In the genomic region with DNA sequence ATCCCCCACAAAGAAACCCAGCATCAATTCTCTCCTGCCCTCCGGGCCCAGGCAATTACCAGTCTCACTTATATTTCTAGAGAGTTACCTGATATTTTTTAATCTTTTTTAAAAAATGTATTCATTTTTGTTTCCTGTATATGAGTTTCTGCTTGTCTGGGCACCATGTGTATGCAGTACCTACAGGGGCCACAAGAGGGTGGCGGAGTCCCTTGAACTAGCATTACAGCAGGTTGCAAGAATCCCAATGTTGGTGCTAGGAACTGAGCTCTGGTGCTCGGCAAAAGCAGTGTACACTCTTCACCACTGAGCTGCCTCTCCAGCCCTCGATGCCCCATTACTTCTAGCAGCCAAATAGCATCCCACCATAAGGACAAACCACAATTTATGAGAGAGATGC, we compare ENCODE assay signal across 12 mouse cellular contexts. TPM values are rescaled to one million over a fixed set of nuclear protein-coding genes. Genes with fewer than 3 reads are reported as not detected.
DNase-seq lines count a peak whose midpoint lies in the region; TF ChIP-seq lines count a peak whose summit lies in the region.
"Had no signal": no experiment of that assay in that cellular context is flagged by ENCODE, and none has a peak within 500 bp of the region (broad histone marks: within the 10 kb centered on the region; RNA-seq: fewer than 3 reads in every experiment).

No protein-coding gene starts in this region.

- no peak overlapping the region for H3K4me3 ChIP-seq in gastrocnemius, adult 2 months
- no peak overlapping the region for H3K4me3 ChIP-seq in lung, adult 2 months (replicated peaks; ENCODE audit: extremely low read depth, low read depth, low read length)
- H3K4me3 ChIP-seq in bone marrow macrophage, adult 2 months (ENCODE audit: insufficient read depth, low read length), result no peak overlapping the region
- H3K4me3 ChIP-seq: heart, embryonic 13.5 days; intestine, embryonic 15.5 days; limb, embryonic 12.5 days; midbrain, embryonic 10.5 days had no signal

- TF ChIP-seq POLR2A in lung, adult 2 months (IDR thresholded peaks at IDR 0.05; ENCODE audit: borderline replicate concordance, extremely low read depth, low read depth, low read length), result no peak
- TF ChIP-seq POLR2A in bone marrow macrophage, adult 2 months (IDR thresholded peaks at IDR 0.05; ENCODE audit: borderline replicate concordance, low read depth, low read length), result no peak

- WGBS in lung, adult 2 months, result 98% methylated on average over 4 of the region's 4 CpGs

- H3K27ac ChIP-seq in gastrocnemius, adult 2 months, result no peak overlapping the region
- H3K27ac ChIP-seq in bone marrow macrophage, adult 2 months (ENCODE audit: insufficient read depth, low read depth, low read length), result no peak overlapping the region
- H3K27ac ChIP-seq: heart, embryonic 13.5 days; intestine, embryonic 15.5 days; limb, embryonic 12.5 days; midbrain, embryonic 10.5 days had no signal

- intact Hi-C loops in gastrocnemius, adult 2 months (cut with DNase I), result no loop called here

- DNase-seq in gastrocnemius, adult 2 months, result no peak
- no peak for DNase-seq in gastrocnemius, postnatal 4 days (ENCODE audit: low spot score in 2 of 2)
- DNase-seq in lung, adult 2 months, result no peak
- DNase-seq in lung, postnatal 14 days, result no peak
- peak; percentile 6 for DNase-seq in thymus, postnatal 0 days (ENCODE audit: low spot score)
- no peak for DNase-seq in layer of hippocampus, adult 9-10 months (ENCODE audit: low spot score)
- no peak for DNase-seq in retina, postnatal 1 day

- peak; percentile 53 for TF ChIP-seq CTCF in gastrocnemius, adult 2 months (IDR thresholded peaks at IDR 0.05)
- TF ChIP-seq CTCF in lung, adult 2 months (IDR thresholded peaks at IDR 0.05; ENCODE audit: insufficient read depth, low read length), result peak; percentile 45
- TF ChIP-seq CTCF in bone marrow macrophage, adult 2 months (IDR thresholded peaks at IDR 0.05; ENCODE audit: low read depth, low read length), result peak; percentile 26; the same call in 1 of the 2 replicates

- no peaks in the 10 kb centered on the region for H3K4me1 ChIP-seq in lung, adult 2 months (ENCODE audit: control insufficient read depth, insufficient read depth, low read length)
- H3K4me1 ChIP-seq in bone marrow macrophage, adult 2 months (ENCODE audit: control insufficient read depth, insufficient read depth, low read length), result no peaks in the 10 kb centered on the region
- H3K4me1 ChIP-seq: intestine, embryonic 15.5 days; midbrain, embryonic 10.5 days had no signal

RNA-seq across cellular contexts. Expression of gene Tjp2, which starts 30.6 kb away (rescaled TPM):
- 1 to 10 TPM; 3.5 to 4.9 TPM for total RNA-seq in gastrocnemius, adult 2 months (2021)
- total RNA-seq in gastrocnemius, postnatal 4 days (2021), result 10 to 100 TPM; 15.8 to 19.5 TPM
- 62.3 and 68.6 TPM in 2 replicates for polyA plus RNA-seq in lung, adult 2 months (2012; rRNA removed)
- polyA plus RNA-seq in bone marrow macrophage, adult 2 months (2012; ENCODE audit: insufficient read depth, insufficient read length, missing spikeins), result 6.0 and 6.5 TPM in 2 replicates
- polyA plus RNA-seq in thymus, postnatal 0 days (2015; fragmentation: Nextera tagmentation; extraction: Ambion mirVana), result 9.4 and 9.5 TPM in 2 replicates
